Mouse (Mus musculus) kidney, adult 2 months (tissue): ENCODE measurements at regions not wholly inside any gene's neighbourhood (a gene's known extent, or its start where the extent isn't known, plus 50 kb on each side); places are given as distances from the start of the nearest gene placed in this dataset.

Experiments
- CTCF ChIP-seq: fragments of 200-500 bp; conservative IDR thresholded peaks from 2 replicates; pipeline ENCODE4 v1.5.1; 2011; ENCODE audit warnings: low read depth, mild to moderate bottlenecking, control low read depth, low read length, moderate library complexity, mixed read lengths; ENCODE audit not compliant: insufficient read depth, insufficient read length
- POLR2A ChIP-seq: fragments of 200-500 bp; IDR thresholded peaks from one replicate; pipeline ENCODE4 v1.6.1; 2011; ENCODE audit warnings: low read depth, low read length, control low read depth

GRCm38 (mm10) chr1:57544684-57545083 is 137.8 kb upstream of the Tyw5 start:
- TF ChIP-seq CTCF (no peak), POLR2A (no peak)
